Mouse (Mus musculus): ENCODE measurements around the gene Gucy2c.

GRCm38 (mm10) chr6:136811196-136811595, 29.6 kb upstream of the Gucy2c start:
- no peak for TF ChIP-seq EP300 (IDR thresholded peaks at IDR 0.05; ENCODE audit: low read depth)
- no peak for TF ChIP-seq CTCF (IDR thresholded peaks at IDR 0.05; ENCODE audit: low read depth)

Measured in heart, postnatal 0 days (tissue).